Mouse (Mus musculus) kidney, postnatal 0 days (tissue): ENCODE data around the gene Prss46. TPM values are rescaled to one million over a fixed set of nuclear protein-coding genes. Genes with fewer than 3 reads are reported as not detected.

Experiments used
- ATAC-seq: fragments of 200-750 bp; cut with Nextera tagmentation; replicated peaks from 2 replicates; pipeline ENCODE4 v1.8.0; 2017; ENCODE audit warnings: low read depth, moderate number of reproducible peaks, moderate TSS enrichment, moderate library complexity; ENCODE audit not compliant: low FRiP score
- DNase-seq: peaks from one replicate; pipeline ENCODE4 v3.0.0-alpha.2; 2016; ENCODE audit warnings: low spot score
- H3K27ac ChIP-seq: fragments of 300-500 bp; sonication (generic); 2 replicates; pipeline ENCODE4 v1.5.1; 2014; ENCODE audit warnings: mild to moderate bottlenecking
- H3K27me3 ChIP-seq: fragments of 300-500 bp; sonication (generic); 2 replicates; pipeline ENCODE4 v1.6.1; 2014; ENCODE audit warnings: low read length, mixed read lengths; ENCODE audit not compliant: insufficient read depth
- H3K36me3 ChIP-seq: fragments of 300-500 bp; sonication (generic); 2 replicates; pipeline ENCODE4 v1.6.1; 2014; ENCODE audit warnings: low read length, mixed read lengths; ENCODE audit not compliant: insufficient read depth
- H3K4me1 ChIP-seq: fragments of 300-500 bp; sonication (generic); replicated peaks from 2 replicates; pipeline ENCODE4 v1.6.1; 2014; ENCODE audit warnings: antibody characterized with exemption, low read length, mixed read lengths; ENCODE audit not compliant: insufficient read depth
- H3K4me2 ChIP-seq: fragments of 300-500 bp; sonication (generic); 2 replicates; pipeline ENCODE4 v1.6.1; 2014; ENCODE audit warnings: mild to moderate bottlenecking, low read length, moderate library complexity, mixed read lengths
- H3K4me3 ChIP-seq: fragments of 300-500 bp; sonication (generic); replicated peaks from 2 replicates; pipeline ENCODE4 v1.5.1; 2014; ENCODE audit warnings: low read depth, low read length
- H3K9ac ChIP-seq: fragments of 300-500 bp; sonication (generic); 2 replicates; pipeline ENCODE4 v1.6.1; 2014; ENCODE audit warnings: low read depth, low read length
- H3K9me3 ChIP-seq: fragments of 300-500 bp; sonication (generic); replicated peaks from 2 replicates; pipeline ENCODE4 v1.6.1; 2016; ENCODE audit warnings: low read length, inconsistent platforms, mixed read lengths
- CTCF ChIP-seq: IDR thresholded peaks from 2 replicates; pipeline ENCODE4 v1.5.1; 2016; ENCODE audit warnings: antibody characterized with exemption, low read depth, mild to moderate bottlenecking, moderate library complexity
- WGBS: fragments of 180-500 bp; shearing (Covaris S2); extraction: QIAGEN DNeasy Blood & Tissue Kit; methylation state at CpG from one replicate; pipeline ENCODE4 v1.1.7; 2014; 5-methylcytosine and 5-hydroxymethylcytosine counted together
- polyA plus RNA-seq: library from polyadenylated mRNA; unstranded; fragments of >200 nt; fragmentation: Nextera tagmentation; extraction: Ambion mirVana; gene quantifications from 2 replicates; pipeline ENCODE4 v1.2.1, GENCODE M21; 2015

The Prss46 gene
- polyA plus RNA-seq, 1 experiment from 2014 or later: not detected

DNA sequence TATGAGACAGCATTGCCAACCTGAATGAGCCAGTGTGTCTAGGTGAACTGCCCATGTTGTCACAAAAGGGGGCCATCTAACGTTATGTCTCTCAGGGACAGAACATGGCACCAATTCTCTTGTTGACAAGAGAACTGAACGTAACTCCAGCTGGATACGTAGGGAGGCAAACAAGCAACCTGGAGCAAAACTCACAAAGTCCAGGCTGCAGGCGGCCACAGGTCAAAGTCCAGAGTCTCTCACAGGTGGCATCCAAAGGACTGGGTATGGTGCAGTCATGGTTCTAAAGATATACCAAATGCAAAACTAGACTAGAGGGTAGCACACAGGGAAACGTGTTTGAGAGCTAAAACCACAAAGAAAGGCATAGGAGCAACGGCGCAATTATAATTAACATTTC lies 22.9 kb upstream of the Prss46 start:
- Histone ChIP-seq H3K36me3 (no peaks in the 10 kb centered on the region), H3K4me2 (no peak overlapping the region), H3K4me3 (no peak overlapping the region), H3K4me1 (no peaks in the 10 kb centered on the region), H3K27me3 (no peaks in the 10 kb centered on the region), H3K9ac (no peak overlapping the region), H3K9me3 (no peaks in the 10 kb centered on the region), H3K27ac (no peak overlapping the region)
- ATAC-seq (no peak), DNase-seq (no peak)
- 81% methylated on average over 7 of the region's 7 CpGs for WGBS
- no peak for TF ChIP-seq CTCF

DNA sequence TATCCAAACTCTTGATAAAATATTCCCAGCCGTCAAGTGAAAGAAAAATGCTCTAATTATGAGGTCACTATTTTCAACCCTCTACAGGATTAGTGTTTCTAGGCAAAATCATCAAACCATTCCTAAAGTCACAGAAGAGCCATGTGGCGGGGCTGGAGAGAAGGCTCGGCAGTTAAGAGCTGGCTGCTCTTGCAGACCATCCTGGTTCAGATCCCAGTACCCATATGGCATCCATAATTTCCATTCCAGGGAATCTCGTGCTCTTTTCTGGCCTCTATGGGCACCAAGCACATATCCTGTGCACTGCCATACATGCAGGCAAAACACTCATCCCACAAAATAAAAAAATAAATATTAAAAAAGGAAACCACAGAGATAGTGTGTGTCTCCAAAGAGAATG lies 18.9 kb upstream of the Prss46 start:
- Histone ChIP-seq H3K36me3 (no peaks in the 10 kb centered on the region), H3K4me3 (no peak overlapping the region), H3K4me1 (no peaks in the 10 kb centered on the region), H3K9me3 (no peaks in the 10 kb centered on the region), H3K9ac (no peak overlapping the region), H3K4me2 (no peak overlapping the region), H3K27ac (no peak overlapping the region), H3K27me3 (no peaks in the 10 kb centered on the region)
- WGBS: 79% methylated on average over 4 of the region's 4 CpGs
- TF ChIP-seq CTCF: no peak
- no peak for ATAC-seq
- DNase-seq: no peak

DNA sequence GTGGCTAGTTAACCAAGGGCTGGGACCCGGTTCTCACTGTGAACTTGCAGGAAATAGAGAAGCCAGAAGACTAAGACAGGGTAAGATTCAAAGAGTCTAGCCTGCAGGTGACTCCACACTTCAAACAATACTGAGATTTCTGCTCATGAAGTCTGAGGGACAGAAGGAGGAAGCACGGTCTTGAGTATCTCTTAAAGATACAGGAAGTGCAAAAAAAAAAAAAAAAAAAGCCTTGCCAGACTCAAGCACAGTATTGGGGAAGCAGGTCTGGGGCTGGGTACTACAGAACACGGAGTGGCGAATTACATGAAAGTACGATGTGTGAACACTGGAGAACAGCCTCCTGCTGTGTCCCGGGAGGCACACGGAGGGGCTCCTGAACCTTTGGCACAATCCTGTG lies 18.5 kb upstream of the Prss46 start:
- H3K9ac ChIP-seq: no peak overlapping the region
- no peak overlapping the region for H3K27ac ChIP-seq
- H3K27me3 ChIP-seq: no peaks in the 10 kb centered on the region
- no peak overlapping the region for H3K4me3 ChIP-seq
- no peak for TF ChIP-seq CTCF
- no peak for DNase-seq
- H3K4me2 ChIP-seq: no peak overlapping the region
- H3K4me1 ChIP-seq: no peaks in the 10 kb centered on the region
- 75% methylated on average over 7 of the region's 7 CpGs for WGBS
- H3K9me3 ChIP-seq: no peaks in the 10 kb centered on the region
- no peaks in the 10 kb centered on the region for H3K36me3 ChIP-seq
- no peak for ATAC-seq

DNA sequence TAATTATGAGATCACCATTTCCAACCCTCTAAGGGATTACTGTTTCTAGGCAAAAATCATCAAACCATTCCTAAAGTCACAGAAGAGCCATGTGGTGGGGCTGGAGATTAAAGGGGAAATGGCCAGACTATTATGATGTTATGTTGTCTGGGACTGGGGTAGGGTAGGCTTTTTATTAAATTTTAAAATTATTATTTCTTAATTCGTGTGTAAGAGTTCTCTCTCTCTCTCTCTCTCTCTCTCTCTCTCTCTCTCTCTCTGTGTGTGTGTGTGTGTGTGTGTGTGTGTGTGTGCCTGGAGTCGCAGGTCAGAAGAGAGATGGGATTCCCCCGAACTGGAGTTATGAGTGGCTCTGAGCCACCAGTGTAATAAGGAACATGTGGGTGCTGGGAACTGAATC lies 17.9 kb upstream of the Prss46 start, which contains the start of gene Prss43:
TSS of gene Prss43 (plus strand) at position 301 of the 400 bp plus-strand sequence.
- Histone ChIP-seq H3K4me3 (no peak within 1 kb of the TSS), H3K27me3 (no peaks in the 10 kb centered on the region), H3K9ac (no peak within 1 kb of the TSS), H3K4me1 (no peaks in the 10 kb centered on the region), H3K9me3 (no peaks in the 10 kb centered on the region), H3K4me2 (no peak within 1 kb of the TSS), H3K36me3 (no peaks in the 10 kb centered on the region), H3K27ac (no peak within 1 kb of the TSS)
- no peak for ATAC-seq
- WGBS: 71% methylated on average over 3 of the region's 3 CpGs
- no peak for DNase-seq
- no peak for TF ChIP-seq CTCF

DNA sequence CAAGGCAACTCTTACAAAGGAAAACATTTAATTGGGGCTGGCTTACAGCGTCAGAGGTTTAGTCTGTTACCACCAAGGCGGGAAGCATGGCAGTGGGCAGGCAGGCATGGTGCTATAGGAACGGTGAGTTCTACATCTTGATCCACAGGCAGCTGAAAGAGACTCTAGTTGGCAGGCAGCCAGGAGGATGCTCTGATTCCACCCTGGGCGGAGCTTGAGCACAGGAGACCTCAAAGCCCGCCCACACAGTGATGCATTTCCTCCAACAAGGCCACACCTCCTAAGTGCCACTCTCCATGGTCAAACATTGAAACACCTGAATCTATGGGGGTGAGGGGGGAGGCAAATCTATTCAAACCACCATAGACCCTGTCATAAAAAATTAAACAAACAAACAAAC lies 11.3 kb upstream of the Prss46 start:
- no peak overlapping the region for H3K4me2 ChIP-seq
- no peaks in the 10 kb centered on the region for H3K4me1 ChIP-seq
- ATAC-seq (no peak), DNase-seq (no peak)
- TF ChIP-seq CTCF: no peak
- 69% methylated on average over 5 of the region's 5 CpGs for WGBS
- no peaks in the 10 kb centered on the region for H3K36me3 ChIP-seq
- no peak overlapping the region for H3K4me3 ChIP-seq
- no peaks in the 10 kb centered on the region for H3K9me3 ChIP-seq
- H3K27ac ChIP-seq: no peak overlapping the region
- no peak overlapping the region for H3K9ac ChIP-seq
- H3K27me3 ChIP-seq: no peaks in the 10 kb centered on the region

DNA sequence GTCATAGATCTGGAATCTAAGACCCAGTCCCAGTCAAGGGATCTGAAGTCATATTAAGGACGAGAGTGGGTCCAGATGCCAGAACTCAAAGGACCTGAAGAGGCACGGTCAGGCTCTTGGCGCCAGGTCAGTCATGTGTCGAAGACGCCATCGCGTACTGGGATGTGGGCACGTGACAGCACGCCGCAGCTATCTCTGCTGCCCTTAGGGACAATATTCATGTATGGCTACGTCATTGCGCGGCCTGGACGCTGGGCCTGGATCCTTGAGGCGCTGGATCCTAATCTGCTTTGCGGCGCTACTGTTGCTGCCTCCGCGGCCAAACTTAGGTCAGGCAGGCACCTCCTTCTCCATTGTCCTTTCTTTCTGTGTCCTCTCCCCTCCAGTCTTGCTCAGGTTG lies 9.9 kb upstream of the Prss46 start, which contains the start of gene Prss45:
TSS of gene Prss45 (plus strand) at position 178 of the 400 bp plus-strand sequence.
- H3K27ac ChIP-seq: no peak within 1 kb of the TSS
- 84% methylated on average over 19 of the region's 19 CpGs for WGBS
- H3K9me3 ChIP-seq: no peaks in the 10 kb centered on the region
- no peaks in the 10 kb centered on the region for H3K36me3 ChIP-seq
- 0 out of 2 replicates have a peak within 1 kb of the TSS, but pooled peaks have one; percentile 15 for H3K4me2 ChIP-seq
- H3K9ac ChIP-seq: no peak within 1 kb of the TSS
- ATAC-seq: no peak
- no peaks in the 10 kb centered on the region for H3K27me3 ChIP-seq
- DNase-seq: no peak
- H3K4me3 ChIP-seq: no peak within 1 kb of the TSS
- no peak for TF ChIP-seq CTCF
- no peaks in the 10 kb centered on the region for H3K4me1 ChIP-seq

DNA sequence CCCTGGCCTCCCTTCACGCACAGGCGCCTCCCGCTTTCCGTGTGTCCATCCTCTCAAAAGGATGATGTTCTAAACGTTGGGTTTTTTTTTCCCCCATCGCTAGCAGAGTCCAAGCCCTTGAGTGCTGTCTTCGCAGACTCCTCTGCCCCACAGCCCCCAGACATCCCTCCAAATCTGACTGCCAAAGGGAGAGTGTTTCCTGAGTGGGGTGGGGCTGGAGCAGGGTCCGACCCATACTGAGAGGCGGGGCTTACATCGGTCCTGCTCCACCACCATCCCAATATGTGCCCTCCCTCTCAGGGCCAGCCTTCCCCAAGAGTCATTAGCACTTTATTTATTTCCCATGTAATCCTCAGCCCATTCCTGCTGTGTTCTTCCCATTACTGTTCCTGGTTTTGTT lies 9.3 kb upstream of the Prss46 start:
- Histone ChIP-seq H3K9ac (no peak overlapping the region), H3K4me2 (0 out of 2 replicates have a peak overlapping the region, but pooled peaks have one; percentile 15), H3K4me1 (no peaks in the 10 kb centered on the region), H3K36me3 (no peaks in the 10 kb centered on the region), H3K4me3 (no peak overlapping the region), H3K27ac (no peak overlapping the region), H3K27me3 (no peaks in the 10 kb centered on the region), H3K9me3 (no peaks in the 10 kb centered on the region)
- WGBS: 41% methylated on average over 10 of the region's 10 CpGs
- DNase-seq (no peak), ATAC-seq (no peak)
- no peak for TF ChIP-seq CTCF
